Mouse (Mus musculus) sigmoid colon, adult 10 weeks (tissue): ENCODE measurements around the gene Sp6. TPM values are rescaled to one million over a fixed set of nuclear protein-coding genes. Genes with fewer than 3 reads are reported as not detected.

Experiments
- polyA plus RNA-seq: library from polyadenylated mRNA; stranded (reverse); fragments of 350-450 nt; fragmentation: Illumina TruSeq; extraction: RNeasy Lipid Tissue Mini Kit (QIAGEN cat#74804); gene quantifications from one replicate; pipeline ENCODE4 v1.2.3, GENCODE M21; 2014; ENCODE audit warnings: low read depth, low replicate concordance

The Sp6 gene
- not detected for polyA plus RNA-seq

GRCm38 (mm10) chr11:97013121-97013670, at the start of gene Sp6:
TSS of gene Sp6 (plus strand) at chr11:97013394.

GRCm38 (mm10) chr11:96982859-96983258, 30.3 kb upstream of the Sp6 start, which contains the start of gene Sp2:
TSS of gene Sp2 (minus strand) at chr11:96982959.

GRCm38 (mm10) chr11:97029686-97030417, 16.7 kb downstream of the Sp6 start, which contains the start of gene Scrn2:
TSS of gene Scrn2 (plus strand) at chr11:97029938.

GRCm38 (mm10) chr11:97041022-97041899, 28.1 kb downstream of the Sp6 start, which contains the start of the genes Lrrc46 and Mrpl10:
TSS of gene Lrrc46 (minus strand) at chr11:97041407.
TSS of gene Mrpl10 (plus strand) at chr11:97041560.

GRCm38 (mm10) chr11:97050216-97050943, 37.2 kb downstream of the Sp6 start, which contains the start of gene Osbpl7:
TSS of gene Osbpl7 (plus strand) at chr11:97050628.

Other genes with a start within 250 kb of the Sp6 start
- gene Snx11, start 235.8 kb upstream of the Sp6 start, polyA plus RNA-seq, result 7.8 TPM
- 75.9 TPM for gene Cbx1, start 224.3 kb upstream of the Sp6 start, polyA plus RNA-seq
- 35.3 TPM for gene Nfe2l1, start 183.4 kb upstream of the Sp6 start, polyA plus RNA-seq
- 7.0 TPM for gene Copz2, start 163.5 kb upstream of the Sp6 start, polyA plus RNA-seq
- 17.9 TPM for gene Cdk5rap3, start 96.9 kb upstream of the Sp6 start, polyA plus RNA-seq
- 77.5 TPM for gene Prr15l, start 85.3 kb upstream of the Sp6 start, polyA plus RNA-seq
- 13.9 TPM for gene Pnpo, start 69.4 kb upstream of the Sp6 start, polyA plus RNA-seq
- gene Sp2, start 30.4 kb upstream of the Sp6 start, polyA plus RNA-seq, result 4.5 TPM
- not detected for gene Scrn2, start 16.5 kb downstream of the Sp6 start, polyA plus RNA-seq
- not detected for gene Lrrc46, start 28.0 kb downstream of the Sp6 start, polyA plus RNA-seq
- gene Mrpl10, start 28.2 kb downstream of the Sp6 start, polyA plus RNA-seq, result 10.6 TPM
- gene Osbpl7, start 37.2 kb downstream of the Sp6 start, polyA plus RNA-seq, result 1.5 TPM
- gene Tbx21, start 101.9 kb downstream of the Sp6 start, polyA plus RNA-seq, result not detected
- gene Tbkbp1, start 138.1 kb downstream of the Sp6 start, polyA plus RNA-seq, result 0.32 TPM
- 117 TPM for gene Kpnb1, start 174.5 kb downstream of the Sp6 start, polyA plus RNA-seq